Mouse (Mus musculus) right cerebral cortex, adult 2 months (tissue): Measurements from ENCODE around the gene Hacl1.

Source experiments
- DNase-seq, 2 experiments: peaks; one replicate each; pipeline ENCODE4 v3.0.0; 2021 to 2022; ENCODE audit warnings: low spot score in 2 of 2

The Hacl1 gene

GRCm38 (mm10) chr14:31574903-31575665 lies 66.0 kb downstream of the Hacl1 start:
- no peak for DNase-seq

GRCm38 (mm10) chr14:31572561-31573175 lies 68.4 kb downstream of the Hacl1 start:
- DNase-seq: peak; percentile 62 to 68

- DNase-seq: no peak
These were observed 69.7 kb downstream of the Hacl1 start for GRCm38 (mm10) chr14:31571419-31571818.

- no peak for DNase-seq
These were observed 70.7 kb downstream of the Hacl1 start for GRCm38 (mm10) chr14:31570131-31570951.

GRCm38 (mm10) chr14:31569151-31569631 lies 71.9 kb downstream of the Hacl1 start:
- DNase-seq: no peak

- no peak for DNase-seq
These were observed 75.4 kb downstream of the Hacl1 start for GRCm38 (mm10) chr14:31565478-31566212.

GRCm38 (mm10) chr14:31564452-31565179 lies 76.5 kb downstream of the Hacl1 start:
- no peak for DNase-seq

GRCm38 (mm10) chr14:31560886-31561285 lies 80.2 kb downstream of the Hacl1 start:
- no peak for DNase-seq

- DNase-seq: no peak
These were observed 81.9 kb downstream of the Hacl1 start for GRCm38 (mm10) chr14:31559216-31559615.

- DNase-seq: no peak
These were observed 83.3 kb downstream of the Hacl1 start for GRCm38 (mm10) chr14:31557784-31558183.

GRCm38 (mm10) chr14:31557273-31557672 lies 83.8 kb downstream of the Hacl1 start:
- no peak for DNase-seq

GRCm38 (mm10) chr14:31556526-31557260 lies 84.4 kb downstream of the Hacl1 start:
- DNase-seq: no peak

GRCm38 (mm10) chr14:31555963-31556434 lies 85.1 kb downstream of the Hacl1 start:
- DNase-seq: no peak

GRCm38 (mm10) chr14:31555021-31555420 lies 86.1 kb downstream of the Hacl1 start:
- no peak for DNase-seq
